Mouse (Mus musculus) liver, postnatal 0 days (tissue): ENCODE results near the gene Fndc11.

Experiments used
- CTCF ChIP-seq: sonication (generic); IDR thresholded peaks from 2 replicates; pipeline ENCODE4 v1.5.1; 2016; ENCODE audit warnings: antibody characterized with exemption, low read depth
- EP300 ChIP-seq: IDR thresholded peaks from 2 replicates; pipeline ENCODE4 v1.6.1; 2016; ENCODE audit warnings: antibody characterized with exemption, low read depth, mild to moderate bottlenecking

DNA sequence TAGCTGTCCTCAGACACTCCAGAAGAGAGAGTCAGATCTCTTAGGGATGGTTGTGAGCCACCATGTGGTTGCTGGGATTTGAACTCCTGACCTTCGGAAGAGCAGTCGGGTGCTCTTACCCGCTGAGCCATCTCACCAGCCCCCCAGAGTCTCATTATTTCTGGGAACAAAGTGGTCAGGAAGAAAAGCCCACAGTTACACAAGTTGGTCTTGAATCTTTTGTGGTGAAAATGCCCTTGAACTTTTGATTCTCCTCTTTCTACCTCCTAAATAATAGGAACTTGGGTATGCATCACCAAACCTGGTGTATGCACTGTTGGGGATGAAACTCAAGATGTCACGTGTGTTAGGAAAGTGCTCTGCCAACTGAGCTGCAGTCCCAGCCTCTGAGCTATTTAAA lies 27.9 kb upstream of the Fndc11 start:
- TF ChIP-seq CTCF: no peak
- no peak for TF ChIP-seq EP300
